Mouse (Mus musculus): ENCODE data around the gene Pgghg. TPM values are rescaled to one million over a fixed set of nuclear protein-coding genes. Genes with fewer than 3 reads are reported as not detected.
"Not testable (repeated sequence)": the region's sequence is repeated elsewhere in the genome, so short reads cannot be mapped to it uniquely, and the experiment has no call there.

The Pgghg gene
- total and polyA plus RNA-seq, 3 experiments = 3.1 to 3.3 (median 3.2) TPM

GRCm38 (mm10) chr7:140966921-140967320 is 25.7 kb downstream of the Pgghg start, which contains the start of gene Ifitm1:
Gene Ifitm1, plus strand, starts transcription at chr7:140967221.
- Histone ChIP-seq H3K27ac (ENCODE audit: insufficient read depth, low read depth) (no peak within 1 kb of the TSS), H3K27me3 (replicated peaks) (no peaks in the 10 kb centered on the region), H3K4me3 (replicated peaks in 1 of 3; ENCODE audit: low read depth in 2 of 3, low read length in 2 of 3, poor library complexity in 1 of 3) (peak within 1 kb of the TSS in 1 of 3 experiments; percentile 41), H3K4me2 (ENCODE audit: insufficient read depth, low read depth, poor library complexity, severe bottlenecking) (no peak within 1 kb of the TSS), H3K4me1 (ENCODE audit: control insufficient read depth in 1 of 2, insufficient read depth in 2 of 2) (peaks cover 14 to 34% of the 10 kb centered on the region in 2 experiments), H3K9ac (ENCODE audit: insufficient read depth, low read depth) (no peak within 1 kb of the TSS), H3K79me2 (replicated peaks; ENCODE audit: control insufficient read depth, extremely low read depth, insufficient read depth, poor library complexity, severe bottlenecking) (no peaks in the 10 kb centered on the region), H3K36me3 (replicated peaks in 1 of 2; ENCODE audit: control insufficient read depth in 1 of 2, insufficient read depth in 1 of 2, low read length in 1 of 2) (no peaks in the 10 kb centered on the region), H3K9me3 (replicated peaks; ENCODE audit: low read length) (no peaks in the 10 kb centered on the region)
- no peak for DNase-seq (ENCODE audit: extremely low read depth)
- dilution Hi-C loops (cut with MboI; ENCODE audit: extremely low pct_ligation_motif_present, extremely low pct_unique_long_range_greater_than_20kb, low sequenced_read_pairs) = no loop called here
- in situ Hi-C loops (cut with MboI; ENCODE audit: low pct_ligation_motif_present, low pct_unique_long_range_greater_than_20kb, low sequenced_read_pairs) = no loop called here
- TF ChIP-seq JUND (conservative IDR thresholded peaks at IDR 0.05; ENCODE audit: low read depth, low read length) = no peak
- TF ChIP-seq HCFC1 (IDR thresholded peaks at IDR 0.05; ENCODE audit: low read depth, low read length) = no peak
- TF ChIP-seq BHLHE40 (IDR thresholded peaks at IDR 0.05; ENCODE audit: low read depth, low read length) = no peak
- no peak for TF ChIP-seq MXI1 (IDR thresholded peaks at IDR 0.05; ENCODE audit: low read depth, low read length)
- no peak for TF ChIP-seq PAX5 (IDR thresholded peaks at IDR 0.05; ENCODE audit: low read length)
- TF ChIP-seq MAFK (IDR thresholded peaks at IDR 0.05; ENCODE audit: insufficient replicate concordance, low read length) = no peak
- no peak for TF ChIP-seq IRF4 (IDR thresholded peaks at IDR 0.05; ENCODE audit: low read depth, low read length)
- no peak for TF ChIP-seq CHD2 (IDR thresholded peaks at IDR 0.05; ENCODE audit: low read length)
- no peak for TF ChIP-seq EP300 (IDR thresholded peaks at IDR 0.05; ENCODE audit: low read length)
- TF ChIP-seq NRF1 (IDR thresholded peaks at IDR 0.05; ENCODE audit: low read depth, low read length) = no peak
- TF ChIP-seq POLR2A (IDR thresholded peaks at IDR 0.05; ENCODE audit: low read depth, low read length) = no peak
- TF ChIP-seq MAZ (IDR thresholded peaks at IDR 0.05; ENCODE audit: low read depth, low read length) = no peak

DNA sequence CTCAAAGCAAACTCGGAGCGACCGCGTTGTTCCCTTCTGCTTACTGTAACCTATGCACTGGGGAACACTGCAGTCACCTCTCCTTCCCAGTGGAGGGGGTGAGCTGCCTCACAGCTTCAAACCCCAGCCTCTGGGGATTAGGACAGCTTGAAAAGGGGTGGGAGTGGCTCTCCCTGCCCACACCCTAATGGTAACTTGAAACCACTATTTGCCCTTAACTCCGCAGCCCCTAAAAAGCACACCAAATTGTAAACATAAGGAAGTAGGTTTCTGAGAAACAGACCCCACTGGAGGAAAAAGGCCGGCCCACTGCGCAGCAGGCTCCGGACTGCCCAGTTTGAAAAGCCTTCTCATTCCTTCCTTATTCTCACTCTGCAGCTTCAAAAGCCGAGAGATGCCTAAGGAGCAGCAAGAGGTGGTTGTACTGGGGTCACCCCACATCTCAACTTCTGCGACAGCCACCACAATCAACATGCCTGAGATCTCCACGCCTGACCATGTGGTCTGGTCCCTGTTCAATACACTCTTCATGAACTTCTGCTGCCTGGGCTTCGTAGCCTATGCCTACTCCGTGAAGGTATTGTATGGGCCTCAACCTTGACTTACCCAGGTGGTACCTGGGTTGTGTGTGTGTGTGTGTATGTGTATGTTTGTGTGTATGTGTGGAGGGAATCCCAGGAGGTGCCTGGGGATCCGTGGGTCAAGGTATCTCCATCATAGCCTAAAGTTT is 26.8 kb downstream of the Pgghg start:
- in situ Hi-C loops (cut with MboI; ENCODE audit: low pct_ligation_motif_present, low pct_unique_long_range_greater_than_20kb, low sequenced_read_pairs) (no loop called here), dilution Hi-C loops (cut with MboI; ENCODE audit: extremely low pct_ligation_motif_present, extremely low pct_unique_long_range_greater_than_20kb, low sequenced_read_pairs) (no loop called here)
- Histone ChIP-seq H3K79me2 (replicated peaks; ENCODE audit: control insufficient read depth, extremely low read depth, insufficient read depth, poor library complexity, severe bottlenecking) (no peaks in the 10 kb centered on the region), H3K4me1 (ENCODE audit: control insufficient read depth in 1 of 2, insufficient read depth in 2 of 2) (peaks cover 14 to 40% of the 10 kb centered on the region in 2 experiments), H3K36me3 (replicated peaks in 1 of 2; ENCODE audit: control insufficient read depth in 1 of 2, insufficient read depth in 1 of 2, low read length in 1 of 2) (no peaks in the 10 kb centered on the region), H3K4me3 (replicated peaks in 1 of 3; ENCODE audit: low read depth in 2 of 3, low read length in 2 of 3, poor library complexity in 1 of 3) (peak overlapping the region in 2 of 3 experiments; percentile 41 to 42), H3K4me2 (ENCODE audit: insufficient read depth, low read depth, poor library complexity, severe bottlenecking) (no peak overlapping the region), H3K27me3 (replicated peaks) (no peaks in the 10 kb centered on the region), H3K9me3 (replicated peaks; ENCODE audit: low read length) (no peaks in the 10 kb centered on the region), H3K9ac (ENCODE audit: insufficient read depth, low read depth) (no peak overlapping the region), H3K27ac (ENCODE audit: insufficient read depth, low read depth) (no peak overlapping the region)
- TF ChIP-seq IRF4 (IDR thresholded peaks at IDR 0.05; ENCODE audit: low read depth, low read length) (no peak), ETS1 (conservative IDR thresholded peaks at IDR 0.05; ENCODE audit: low read depth, low read length) (no peak), CHD2 (IDR thresholded peaks at IDR 0.05; ENCODE audit: low read length) (no peak), MAX (IDR thresholded peaks at IDR 0.05; ENCODE audit: low read length) (no peak), MYC (IDR thresholded peaks at IDR 0.05; ENCODE audit: low read depth, low read length) (no peak), CHD1 (IDR thresholded peaks at IDR 0.05; ENCODE audit: low read depth, low read length) (no peak), KAT2A (IDR thresholded peaks at IDR 0.05; ENCODE audit: insufficient replicate concordance, low read length) (no peak), HCFC1 (IDR thresholded peaks at IDR 0.05; ENCODE audit: low read depth, low read length) (no peak), ZNF384 (IDR thresholded peaks at IDR 0.05; ENCODE audit: low read depth, low read length) (no peak)
- no peak for DNase-seq (ENCODE audit: extremely low read depth)

GRCm38 (mm10) chr7:140968710-140969109 is 27.5 kb downstream of the Pgghg start:
- H3K27ac ChIP-seq (ENCODE audit: insufficient read depth, low read depth); dilution Hi-C loops (cut with MboI; ENCODE audit: extremely low pct_ligation_motif_present, extremely low pct_unique_long_range_greater_than_20kb, low sequenced_read_pairs); H3K27me3 ChIP-seq (replicated peaks); H3K9me3 ChIP-seq (replicated peaks; ENCODE audit: low read length); H3K4me2 ChIP-seq (ENCODE audit: insufficient read depth, low read depth, poor library complexity, severe bottlenecking); DNase-seq (ENCODE audit: extremely low read depth); in situ Hi-C loops (cut with MboI; ENCODE audit: low pct_ligation_motif_present, low pct_unique_long_range_greater_than_20kb, low sequenced_read_pairs); H3K79me2 ChIP-seq (replicated peaks; ENCODE audit: control insufficient read depth, extremely low read depth, insufficient read depth, poor library complexity, severe bottlenecking); H3K36me3 ChIP-seq (replicated peaks in 1 of 2; ENCODE audit: control insufficient read depth in 1 of 2, insufficient read depth in 1 of 2, low read length in 1 of 2); H3K9ac ChIP-seq (ENCODE audit: insufficient read depth, low read depth): not testable (repeated sequence)
- H3K4me1 ChIP-seq (ENCODE audit: control insufficient read depth in 1 of 2, insufficient read depth in 2 of 2) = peaks cover 14 to 47% of the 10 kb centered on the region in 2 experiments
- H3K4me3 ChIP-seq (replicated peaks in 1 of 3; ENCODE audit: low read depth in 2 of 3, low read length in 2 of 3, poor library complexity in 1 of 3) = peak overlapping the region in 1 of 3 experiments; percentile 41
